Mouse (Mus musculus): ENCODE results near the gene E130308A19Rik. TPM values are rescaled to one million over a fixed set of nuclear protein-coding genes. Genes with fewer than 3 reads are reported as not detected.
"Not testable (repeated sequence)": the region's sequence is repeated elsewhere in the genome, so short reads cannot be mapped to it uniquely, and the experiment has no call there.

The E130308A19Rik gene
- polyA plus RNA-seq, 1 experiment, result 8.5 TPM

DNA sequence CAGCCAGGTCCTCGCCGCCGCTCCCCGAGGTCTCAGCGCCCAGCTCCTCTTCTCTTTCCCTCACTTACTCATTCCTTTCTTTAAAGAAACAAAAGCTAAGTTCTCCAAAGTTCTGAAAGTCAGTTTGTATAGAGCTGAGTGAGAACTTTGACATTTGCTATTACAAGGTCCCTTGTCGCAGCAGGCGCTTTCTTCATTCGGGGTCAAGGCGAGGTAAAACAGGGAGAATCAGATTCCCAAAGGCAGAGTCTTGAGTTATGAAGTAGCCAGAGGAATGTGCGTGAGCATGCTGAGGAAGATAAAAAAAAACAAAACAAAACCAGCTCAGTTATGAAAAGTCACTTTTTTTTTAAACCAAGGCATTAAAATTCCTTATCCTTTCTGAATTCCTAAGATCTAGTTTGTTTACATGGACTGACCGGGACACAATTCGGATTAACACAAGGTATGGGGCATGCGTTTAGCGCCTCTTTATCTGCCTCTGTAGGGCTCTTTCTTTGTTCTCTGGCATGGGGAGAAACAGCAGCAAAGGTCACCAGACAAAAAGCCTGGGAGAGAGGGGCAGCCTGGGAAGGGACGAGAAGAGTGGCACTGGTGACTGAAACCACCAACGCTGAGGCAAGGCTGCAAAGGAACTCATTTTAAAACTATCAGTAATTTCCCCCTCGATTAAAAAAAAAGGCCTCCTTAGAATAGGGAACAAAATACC is 146.3 kb downstream of the E130308A19Rik start:
- no peak for DNase-seq (ENCODE audit: extremely low spot score in 1 of 2, low spot score in 1 of 2)

DNA sequence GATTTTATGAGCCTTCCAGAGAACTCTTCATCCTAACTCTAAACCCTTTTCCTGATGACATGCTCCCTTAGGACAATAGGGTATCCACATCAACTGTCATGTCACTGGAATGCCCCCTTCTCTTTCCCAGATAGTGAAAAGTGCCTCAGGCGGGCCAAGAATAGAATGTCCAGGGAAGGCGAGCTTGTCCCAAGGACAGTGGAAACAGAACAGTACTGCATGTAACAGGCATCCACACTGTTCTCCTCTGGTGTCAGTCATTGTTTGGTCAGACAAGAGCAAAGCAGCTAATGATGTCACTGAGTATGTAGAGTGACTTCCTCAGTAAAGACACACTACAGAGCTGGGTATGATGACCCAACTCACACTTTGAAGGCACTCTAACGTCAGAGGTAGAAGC is 151.8 kb downstream of the E130308A19Rik start:
- no peak for DNase-seq (ENCODE audit: extremely low spot score in 1 of 2, low spot score in 1 of 2)

DNA sequence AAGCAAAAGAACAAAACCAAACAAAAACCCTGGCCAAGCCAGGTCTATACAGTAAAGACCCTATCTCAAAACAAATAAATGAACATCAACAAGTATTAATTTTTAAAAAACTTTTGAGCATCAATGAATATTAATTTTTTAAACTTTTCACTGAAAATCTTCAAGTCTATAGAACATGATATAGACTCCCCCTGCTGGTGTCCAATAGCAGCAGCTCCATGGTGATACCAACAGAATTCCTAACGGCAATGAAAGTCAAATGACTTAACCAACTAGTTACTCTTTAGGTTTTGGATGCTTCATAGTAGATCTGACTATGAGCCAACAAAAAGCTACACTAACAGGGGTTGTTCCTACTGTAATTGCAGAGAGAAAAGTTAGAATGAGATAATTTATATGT is 154.6 kb downstream of the E130308A19Rik start:
- peak in 1 of 2 experiments; percentile 50 for DNase-seq (ENCODE audit: extremely low spot score in 1 of 2, low spot score in 1 of 2)

DNA sequence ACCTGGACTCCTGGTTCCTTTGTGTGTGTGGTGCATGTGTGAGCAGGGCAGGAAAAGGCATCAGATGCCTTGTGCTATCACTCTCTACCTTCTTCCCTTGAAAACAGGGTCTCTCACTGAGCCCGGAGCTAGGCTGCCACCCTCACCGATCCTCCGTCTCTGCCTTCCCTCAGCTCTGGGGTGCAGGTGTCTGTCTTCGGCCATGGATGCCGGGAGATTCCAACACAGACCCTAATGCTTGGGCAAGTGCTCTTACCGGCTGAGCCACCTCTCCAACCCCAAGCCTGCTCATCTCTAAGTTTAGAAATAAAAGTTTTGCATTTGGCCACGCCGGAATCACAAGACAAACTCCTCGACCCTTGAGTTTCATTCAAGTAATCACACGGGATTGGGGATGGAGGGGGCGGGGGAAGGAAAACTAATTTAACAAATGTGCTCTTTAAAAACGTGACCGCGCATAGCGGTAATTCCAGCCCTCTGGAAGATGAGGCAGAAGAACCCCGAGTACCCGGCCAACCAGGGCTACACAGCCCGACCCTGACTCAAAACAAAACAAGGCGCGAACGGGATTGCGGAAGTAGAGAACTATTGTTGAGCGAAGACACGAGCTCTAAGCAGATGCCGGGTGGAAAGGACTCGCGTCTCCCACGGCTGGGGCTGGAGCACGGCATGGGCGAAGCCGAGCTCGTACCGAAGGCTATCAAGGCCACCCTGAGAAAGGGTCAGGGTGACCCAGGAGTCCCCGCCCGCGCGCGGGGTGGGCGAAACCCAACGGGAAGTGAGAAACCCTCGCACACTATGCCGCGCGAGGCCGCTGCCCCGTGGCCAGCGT is 157.1 kb downstream of the E130308A19Rik start:
- no peak for DNase-seq (ENCODE audit: extremely low spot score in 1 of 2, low spot score in 1 of 2)

DNA sequence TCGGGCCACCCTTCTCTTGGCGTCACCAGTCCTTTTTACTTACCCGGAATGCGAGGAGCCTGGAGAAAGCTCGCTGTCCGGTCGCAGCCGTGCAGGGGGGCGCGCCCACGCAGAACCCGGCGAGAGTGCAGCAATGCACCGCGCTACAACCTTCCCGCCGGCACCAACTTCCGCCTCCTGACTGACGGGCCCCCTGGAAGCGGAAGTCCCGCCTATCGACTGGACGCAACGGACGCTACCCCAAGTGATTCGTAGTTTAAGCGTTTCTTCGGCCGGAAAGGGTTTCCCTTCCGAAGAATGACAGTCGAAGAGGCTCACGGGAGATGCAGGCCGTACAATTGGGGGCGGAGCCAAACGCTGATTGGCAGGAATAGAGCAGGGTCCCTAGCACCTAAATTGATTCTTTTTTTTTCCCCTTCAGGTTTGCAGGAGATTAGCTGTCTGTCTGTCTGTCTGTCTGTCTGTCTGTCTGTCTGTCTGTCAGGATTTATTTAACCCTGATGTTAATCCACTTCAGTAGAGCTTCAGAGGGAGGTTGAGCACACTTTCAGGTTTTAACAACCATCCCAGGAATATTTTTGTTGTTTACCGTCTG is 157.8 kb downstream of the E130308A19Rik start:
- DNase-seq (ENCODE audit: extremely low spot score in 1 of 2, low spot score in 1 of 2), result peak; percentile 96 to 98

DNA sequence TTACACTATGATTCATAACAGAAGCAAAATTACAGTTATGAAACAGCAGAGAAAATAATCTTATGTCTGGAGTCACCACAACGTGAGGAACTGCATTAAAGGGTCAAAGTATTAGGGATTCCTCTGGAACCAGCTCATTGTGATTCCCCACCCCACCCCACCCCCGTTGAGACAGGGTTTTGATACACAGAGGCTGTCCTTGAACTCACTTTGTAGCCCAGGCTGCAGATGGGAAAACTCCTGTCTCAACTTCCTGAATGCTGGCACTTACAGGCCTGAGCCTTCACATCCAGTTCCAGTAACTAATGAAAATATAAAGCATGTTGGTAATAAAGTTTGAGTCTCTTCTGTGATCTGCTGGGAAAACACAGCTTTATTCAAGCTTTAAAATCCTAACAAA is 159.4 kb downstream of the E130308A19Rik start:
- no peak for DNase-seq (ENCODE audit: extremely low spot score in 1 of 2, low spot score in 1 of 2)

DNA sequence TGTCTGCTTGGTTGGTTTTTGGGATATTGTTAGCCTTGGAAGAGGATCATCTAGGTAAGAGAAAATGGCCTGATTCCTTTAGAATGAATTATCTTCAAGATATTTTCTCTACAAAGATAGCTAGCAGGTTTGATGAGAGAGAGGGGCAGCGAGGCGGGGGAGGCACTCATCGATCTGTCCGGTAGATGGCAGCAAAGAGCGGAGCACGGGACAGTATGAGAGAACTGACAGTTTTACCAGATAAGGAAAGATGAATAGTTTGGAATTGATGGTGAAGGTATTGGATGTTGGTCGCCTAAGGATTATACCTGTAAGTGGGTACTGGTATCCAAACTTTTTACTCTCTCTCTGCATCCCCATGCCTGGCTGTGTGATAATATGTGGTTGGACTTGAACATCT is 160.7 kb downstream of the E130308A19Rik start:
- DNase-seq (ENCODE audit: extremely low spot score in 1 of 2, low spot score in 1 of 2), result peak in 1 of 2 experiments; percentile 89

DNA sequence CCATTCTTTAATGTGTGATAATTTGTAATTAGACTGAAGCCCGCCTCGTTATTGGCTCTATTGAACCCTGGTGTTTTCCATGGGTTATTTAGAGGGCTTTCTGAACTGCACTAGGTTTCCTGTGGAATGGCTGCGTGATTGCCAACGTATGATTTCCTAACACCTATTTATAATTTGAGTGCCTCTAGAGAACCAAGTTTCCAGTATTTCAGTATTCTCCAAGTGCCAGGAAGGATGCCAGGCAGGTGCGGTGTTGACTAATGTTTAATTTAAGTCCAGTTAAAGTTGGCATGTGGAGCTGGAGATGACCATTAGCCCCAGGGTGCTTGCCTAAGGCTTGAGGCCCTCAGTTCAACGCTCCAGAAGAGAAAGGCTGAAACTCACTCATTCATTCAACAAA is 161.1 kb downstream of the E130308A19Rik start:
- no peak for DNase-seq (ENCODE audit: extremely low spot score in 1 of 2, low spot score in 1 of 2)

DNA sequence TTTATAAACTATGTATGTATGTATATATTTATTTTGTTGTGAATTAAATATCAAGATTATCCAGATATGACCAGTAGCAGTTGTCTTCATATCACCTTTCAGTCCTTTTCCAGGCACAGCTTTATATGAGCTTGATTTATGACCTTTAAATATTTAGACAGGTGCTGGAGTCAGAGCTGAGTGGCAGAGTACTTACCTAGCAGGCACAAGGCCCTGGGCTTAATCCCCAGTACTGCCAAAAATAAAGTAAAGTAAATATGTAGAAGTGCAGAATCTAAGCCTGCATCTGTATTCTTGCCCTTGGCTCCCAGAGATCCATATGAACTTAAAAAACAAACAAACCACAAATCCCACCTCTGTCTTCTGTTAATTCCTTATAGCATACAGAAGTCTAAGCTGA is 163.0 kb downstream of the E130308A19Rik start:
- DNase-seq (ENCODE audit: extremely low spot score in 1 of 2, low spot score in 1 of 2), result no peak

DNA sequence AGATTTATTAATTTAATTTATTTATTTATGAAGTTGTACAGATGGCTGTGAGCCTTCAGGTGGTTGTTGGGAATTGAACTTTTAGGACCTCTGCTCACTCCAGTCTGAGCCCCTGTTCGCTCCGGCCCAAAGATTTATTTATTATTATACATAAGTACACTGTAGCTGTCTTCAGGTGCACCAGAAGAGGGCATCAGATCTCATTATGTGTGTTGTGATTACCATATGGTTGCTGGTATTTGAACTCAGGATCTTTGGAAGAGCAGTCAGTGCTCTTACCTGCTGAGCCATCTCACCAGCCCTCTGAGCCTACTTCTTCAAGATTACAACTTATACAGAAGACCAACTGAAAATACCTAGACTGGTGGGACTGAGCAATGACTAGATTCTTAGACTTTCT is 167.6 kb downstream of the E130308A19Rik start:
- DNase-seq (ENCODE audit: extremely low spot score in 1 of 2, low spot score in 1 of 2), result not testable (repeated sequence)

DNA sequence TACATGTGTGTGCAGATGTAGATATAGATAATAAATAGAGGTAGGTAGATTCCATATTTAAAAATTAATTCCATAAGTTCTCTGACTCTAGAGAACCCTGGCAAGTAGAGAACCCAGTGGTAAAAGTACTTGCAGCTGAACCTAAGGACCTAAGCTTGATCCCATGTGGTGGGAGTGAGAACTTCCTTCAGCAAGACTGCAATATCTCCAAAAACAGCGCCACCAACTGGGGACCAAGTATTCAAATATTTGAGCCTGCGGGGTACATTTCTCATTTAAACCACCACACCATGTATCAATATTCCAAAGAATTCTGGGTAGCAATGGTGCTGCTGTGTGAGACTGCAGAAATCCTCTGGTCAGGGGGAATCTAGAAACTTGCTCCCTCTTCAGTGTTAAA is 168.1 kb downstream of the E130308A19Rik start:
- no peak for DNase-seq (ENCODE audit: extremely low spot score in 1 of 2, low spot score in 1 of 2)

DNA sequence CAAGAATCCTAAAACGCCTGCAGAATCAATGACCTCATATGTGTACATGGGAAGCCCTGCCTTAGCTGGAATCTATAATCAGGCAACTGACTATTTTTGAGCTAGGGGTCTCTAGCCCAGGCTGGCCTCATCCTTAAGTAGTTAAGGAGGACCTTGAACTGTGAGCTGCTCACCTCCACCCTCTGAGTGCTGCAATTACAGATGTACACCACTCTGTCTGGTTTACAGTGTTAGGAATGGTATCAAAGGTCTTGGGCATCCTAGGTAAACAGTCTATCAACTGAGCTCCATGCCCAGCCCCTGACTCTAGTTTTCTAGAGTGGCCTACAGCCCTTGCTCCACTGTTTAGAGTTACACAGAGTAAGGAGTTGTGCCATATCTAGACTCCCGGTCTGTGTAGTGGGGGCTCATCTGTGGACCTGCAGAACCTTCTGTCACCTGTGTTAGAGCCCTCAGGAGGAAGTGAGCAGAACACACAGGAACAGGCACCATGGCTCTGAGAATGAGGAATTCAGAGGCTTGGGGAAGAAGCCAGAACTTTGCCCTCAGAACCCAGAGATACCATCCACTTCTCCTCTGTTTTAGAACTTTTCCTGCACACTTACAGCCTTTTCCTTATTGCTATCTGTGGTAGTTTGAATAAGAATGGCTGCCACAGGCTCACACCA is 169.9 kb downstream of the E130308A19Rik start:
- DNase-seq (ENCODE audit: extremely low spot score in 1 of 2, low spot score in 1 of 2), result no peak

DNA sequence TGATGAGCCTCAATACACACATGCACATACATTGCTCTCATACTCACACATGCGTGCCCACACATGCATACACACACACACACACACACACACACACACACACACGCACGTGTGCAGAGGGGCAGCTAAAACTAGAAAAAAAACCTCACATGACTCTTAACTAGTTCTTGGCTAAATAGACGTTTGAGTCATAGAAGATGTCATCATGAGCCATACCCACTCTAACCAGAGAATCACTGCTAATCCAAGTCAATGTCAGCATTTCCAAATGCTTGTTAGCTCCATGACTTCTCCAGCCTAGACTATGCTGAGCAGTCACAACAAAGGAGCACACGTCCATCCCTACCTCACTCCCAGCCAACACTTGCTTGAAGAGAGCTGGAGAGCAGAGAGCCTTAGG is 174.2 kb downstream of the E130308A19Rik start:
- DNase-seq (ENCODE audit: extremely low spot score in 1 of 2, low spot score in 1 of 2), result no peak

DNA sequence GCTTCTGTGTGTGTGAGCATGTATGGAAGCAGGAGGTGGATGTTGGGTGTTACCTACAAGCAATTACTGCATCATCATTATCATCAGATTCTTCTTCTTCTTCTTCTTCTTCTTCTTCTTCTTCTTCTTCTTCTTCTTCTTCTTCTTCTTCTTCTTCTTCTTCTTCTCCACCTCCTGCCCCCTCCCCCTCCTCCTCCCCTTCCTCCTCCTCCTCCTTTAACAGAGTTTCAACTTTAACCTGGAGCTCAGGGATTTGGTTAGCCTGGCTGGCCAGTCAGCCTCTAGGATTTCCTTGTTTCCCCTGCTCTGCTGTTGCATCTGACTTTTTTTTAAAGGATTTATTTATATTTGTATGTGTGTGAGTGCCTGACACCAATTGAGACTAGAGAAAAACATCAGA is 175.5 kb downstream of the E130308A19Rik start, which contains the start of gene Inip:
Gene Inip (minus strand): TSS at position 101 of the 400 bp plus-strand sequence.
- DNase-seq (ENCODE audit: extremely low spot score in 1 of 2, low spot score in 1 of 2), result no peak

DNA sequence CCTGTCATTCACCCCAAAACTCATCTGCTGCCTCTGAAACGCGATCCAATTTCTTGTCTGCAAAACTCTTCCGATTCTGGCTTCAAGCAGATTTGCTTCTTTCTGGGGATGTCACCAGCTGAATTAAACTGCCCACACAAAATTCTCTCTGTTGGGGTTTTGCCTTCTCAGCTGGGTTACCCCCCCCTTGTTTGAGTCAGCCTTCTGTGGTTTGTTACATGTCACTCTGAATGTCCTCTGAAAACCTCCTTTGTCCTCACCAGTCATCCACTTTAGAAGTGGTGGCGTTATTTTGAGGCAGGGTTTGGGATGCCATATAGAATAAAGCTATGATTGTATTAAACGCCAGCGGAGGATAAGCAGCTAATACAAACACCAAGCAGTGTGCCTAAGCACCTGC is 176.1 kb downstream of the E130308A19Rik start:
- DNase-seq (ENCODE audit: extremely low spot score in 1 of 2, low spot score in 1 of 2), result no peak

DNA sequence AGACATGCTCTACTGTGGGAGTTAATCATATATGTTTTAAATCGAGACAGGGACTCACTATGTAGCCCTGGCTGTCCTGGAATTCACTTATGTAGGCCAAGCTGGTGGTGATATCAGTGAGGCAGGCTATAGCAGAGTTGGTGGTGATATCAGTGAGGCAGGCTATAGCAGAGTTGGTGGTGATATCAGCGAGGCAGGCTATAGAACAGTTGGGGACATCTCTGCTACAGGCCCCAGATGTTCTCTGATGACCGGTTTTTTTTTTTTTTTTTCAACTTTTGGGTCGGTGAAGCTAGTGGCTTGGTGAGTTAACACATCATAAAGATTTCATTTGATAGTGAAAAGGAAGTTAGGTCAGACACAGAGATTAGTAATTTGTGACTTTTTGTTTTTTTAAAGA is 176.8 kb downstream of the E130308A19Rik start:
- DNase-seq (ENCODE audit: extremely low spot score in 1 of 2, low spot score in 1 of 2), result no peak

DNA sequence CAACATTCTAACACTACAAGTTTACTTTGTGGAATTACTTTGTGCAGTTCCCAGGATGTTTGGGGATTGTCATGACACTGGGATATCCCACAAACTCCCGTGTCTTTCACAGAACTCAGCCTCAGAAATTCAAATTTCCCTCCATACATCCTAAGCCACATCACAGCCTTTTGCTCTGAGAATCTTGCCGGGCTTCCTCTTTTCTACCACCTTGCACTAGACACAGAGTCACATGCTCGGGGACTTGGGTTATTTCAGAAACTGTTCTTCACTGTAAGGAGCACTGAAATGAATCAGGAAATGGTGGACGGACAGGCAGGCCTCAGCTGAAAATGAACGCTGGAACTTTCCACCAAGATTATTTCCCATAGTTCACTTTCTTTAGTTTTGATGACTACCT is 177.3 kb downstream of the E130308A19Rik start:
- no peak for DNase-seq (ENCODE audit: extremely low spot score in 1 of 2, low spot score in 1 of 2)

DNA sequence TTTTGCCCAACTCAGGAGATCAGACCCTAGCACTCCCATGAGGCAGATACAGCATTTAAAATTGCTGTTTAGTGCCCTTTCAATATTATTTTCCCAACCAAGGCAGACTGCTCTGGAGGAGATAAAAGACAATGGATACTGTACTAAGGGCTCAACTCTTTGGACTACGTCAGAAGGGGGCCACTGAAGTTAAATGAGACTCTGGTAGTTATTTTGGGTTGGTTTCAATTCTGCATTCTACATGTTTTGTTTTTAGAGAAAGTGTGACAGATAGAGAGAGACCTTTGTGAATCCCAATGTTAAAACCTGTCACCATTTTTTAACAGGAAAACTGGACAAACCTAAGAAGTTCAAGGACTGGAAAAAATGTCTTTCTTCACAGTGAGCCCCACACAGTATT is 178.7 kb downstream of the E130308A19Rik start:
- DNase-seq (ENCODE audit: extremely low spot score in 1 of 2, low spot score in 1 of 2), result no peak

DNA sequence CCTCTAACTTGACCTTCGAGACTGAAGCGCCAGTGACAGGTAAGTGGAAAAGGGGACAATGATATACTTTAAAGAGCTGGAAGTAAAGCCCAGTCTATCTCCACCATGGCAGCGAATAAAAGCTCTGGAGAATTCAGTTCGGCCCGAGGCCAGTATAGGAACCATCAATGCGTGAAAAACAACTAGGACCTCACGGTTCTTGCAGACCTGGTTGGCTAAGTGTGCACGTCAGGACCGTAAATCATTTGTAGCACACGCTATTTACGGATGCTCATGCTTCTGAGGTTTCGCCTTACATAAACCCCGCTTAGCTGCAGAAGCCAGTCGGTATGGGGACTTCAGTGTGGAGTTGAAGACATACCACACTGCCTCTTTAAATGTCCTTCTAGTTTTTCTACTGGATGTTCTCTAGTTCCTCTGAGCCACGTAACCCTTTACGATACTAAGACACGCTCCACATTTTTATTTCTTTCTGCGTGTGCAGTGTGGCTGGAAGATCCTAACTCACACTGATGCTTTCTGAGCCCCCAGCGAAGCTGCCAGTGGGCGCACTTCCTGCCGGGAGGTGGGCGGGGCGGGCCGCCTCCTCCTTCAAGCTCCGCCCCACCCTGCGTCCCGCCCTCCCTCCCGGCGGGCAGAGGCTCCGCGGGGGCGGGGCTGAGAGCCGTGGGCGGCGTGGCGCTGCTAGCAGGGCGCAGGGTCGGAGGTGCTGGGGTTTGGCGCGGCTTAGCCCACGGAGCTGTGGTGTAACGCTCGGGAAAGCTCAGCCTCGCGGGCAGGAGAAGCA is 179.4 kb downstream of the E130308A19Rik start, which contains the start of gene Snx30:
Gene Snx30 (plus strand): TSS at position 660 of the 787 bp plus-strand sequence.
- peak; percentile 70 to 90 for DNase-seq (ENCODE audit: extremely low spot score in 1 of 2, low spot score in 1 of 2)

Measured in frontal cortex, adult 2 months (tissue).